Mouse (Mus musculus): ENCODE results near the gene Igdcc4.

Igdcc4 gene

DNA sequence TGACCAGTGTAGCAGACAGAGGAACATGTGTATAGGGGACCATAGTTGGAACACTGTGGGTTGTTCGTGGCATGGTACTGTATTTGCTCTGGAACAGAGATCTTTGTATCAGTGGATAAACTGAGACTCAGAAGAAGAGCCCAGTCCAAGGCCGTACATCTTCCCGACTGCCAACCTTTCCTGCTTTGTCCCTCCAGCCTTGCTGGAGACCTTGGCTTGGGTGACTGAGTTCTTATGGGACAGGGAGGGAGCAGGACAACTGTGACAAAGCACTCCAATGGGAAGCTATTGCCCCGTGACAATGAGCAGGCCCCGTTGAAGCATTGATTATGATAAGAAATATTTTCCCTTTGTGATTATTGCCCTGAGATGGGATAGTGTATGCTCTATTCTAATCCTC, 10.4 kb downstream of the Igdcc4 start:
- 87% methylated on average over 5 of the region's 5 CpGs for WGBS

DNA sequence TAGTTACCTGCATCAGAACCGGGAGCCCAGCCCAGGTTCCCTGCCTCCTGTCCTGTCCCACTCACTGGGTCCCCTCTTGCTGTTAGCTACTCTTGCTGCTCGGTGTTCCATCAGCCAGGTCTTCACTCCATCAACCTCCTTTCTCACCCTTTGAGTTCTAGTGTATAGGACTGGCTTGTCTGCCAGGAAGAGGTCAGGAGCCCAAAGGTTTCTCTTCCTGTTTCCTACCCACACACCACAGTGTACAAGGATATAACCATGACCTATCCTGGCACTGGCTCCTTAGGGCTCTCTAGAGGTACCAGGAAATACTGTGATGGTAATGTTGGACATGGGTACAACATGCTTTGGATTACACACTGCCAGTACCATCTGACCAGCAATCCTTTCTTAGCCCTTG, 12.4 kb downstream of the Igdcc4 start:
- WGBS, result 97% methylated on average over 2 of the region's 2 CpGs

DNA sequence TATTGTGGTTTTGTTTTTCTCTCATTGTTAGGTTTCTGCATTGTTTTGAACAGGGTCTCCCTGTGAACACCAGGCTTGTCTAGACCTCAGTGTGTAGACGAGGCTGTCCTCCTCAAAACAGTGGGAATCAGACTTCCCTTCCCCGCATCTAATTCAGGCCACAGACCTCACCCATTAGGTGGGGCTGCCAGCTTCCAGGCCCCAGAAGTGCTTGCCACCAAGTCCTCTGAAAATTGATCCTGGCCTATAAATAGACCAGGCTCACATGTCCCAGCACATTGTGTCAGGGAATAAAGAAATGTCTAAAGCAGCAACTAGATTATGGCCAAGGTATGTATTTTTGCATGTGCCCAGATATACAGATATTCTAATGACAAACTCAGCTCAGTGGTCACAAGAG, 14.6 kb downstream of the Igdcc4 start:
- WGBS, result 83% methylated on average over 2 of the region's 2 CpGs

DNA sequence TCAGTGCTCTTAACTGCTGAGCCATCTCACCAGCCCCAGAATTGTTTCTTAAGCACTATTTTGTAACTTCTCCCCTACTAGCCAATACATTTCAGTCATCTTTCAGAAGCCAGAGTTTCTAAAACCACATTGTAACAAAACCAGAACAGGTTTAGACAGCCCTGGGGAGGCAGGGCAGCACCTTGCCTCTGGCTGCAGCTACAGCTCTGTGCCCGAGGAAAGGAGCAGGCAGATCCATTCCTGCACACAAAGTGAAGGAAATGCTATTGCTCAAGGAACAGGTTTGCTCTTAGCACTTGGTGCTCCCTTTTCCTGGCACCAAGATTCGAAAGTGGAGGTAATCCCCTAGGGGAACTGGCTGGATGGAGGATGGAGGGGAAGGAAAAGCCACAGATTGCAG, 16.2 kb downstream of the Igdcc4 start:
- WGBS, result 63% methylated on average over 2 of the region's 2 CpGs

- WGBS, result 24% methylated on average over 3 of the region's 3 CpGs
Observed at GRCm38 (mm10) chr9:65120935-65121334, 19.6 kb downstream of the Igdcc4 start.

- WGBS, result 34% methylated on average over 18 of the region's 18 CpGs
Observed at GRCm38 (mm10) chr9:65122545-65122944, 21.3 kb downstream of the Igdcc4 start.

- WGBS, result 39% methylated on average over 48 of the region's 48 CpGs
Observed at GRCm38 (mm10) chr9:65123552-65124168, 22.4 kb downstream of the Igdcc4 start.

- WGBS, result 36% methylated on average over 25 of the region's 25 CpGs
Observed at GRCm38 (mm10) chr9:65128123-65128815, 27.0 kb downstream of the Igdcc4 start.

DNA sequence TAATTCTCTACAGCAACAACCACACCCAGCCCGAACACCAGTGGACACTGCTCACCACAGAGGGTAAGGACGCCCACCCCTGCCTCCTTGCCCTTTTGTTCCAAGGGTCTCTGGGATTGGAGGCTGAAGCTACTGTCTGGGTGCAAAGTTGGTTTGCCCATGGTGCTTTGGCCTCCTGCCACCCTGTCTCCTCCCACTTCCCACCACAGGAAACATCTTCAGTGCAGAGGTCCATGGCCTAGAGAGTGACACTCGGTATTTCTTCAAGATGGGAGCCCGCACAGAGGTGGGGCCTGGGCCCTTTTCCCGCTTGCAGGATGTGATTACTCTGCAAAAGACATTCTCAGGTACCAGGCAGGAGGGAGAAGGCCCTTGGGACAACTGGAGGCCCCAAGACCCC, 30.4 kb downstream of the Igdcc4 start:
- WGBS, result 83% methylated on average over 5 of the region's 5 CpGs

GRCm38 (mm10) chr9:65133739-65134138, 32.5 kb downstream of the Igdcc4 start:
- 9% methylated on average over 10 of the region's 10 CpGs for WGBS

- 85% methylated on average over 4 of the region's 4 CpGs for WGBS
Observed at GRCm38 (mm10) chr9:65135126-65135525, 33.8 kb downstream of the Igdcc4 start.

DNA sequence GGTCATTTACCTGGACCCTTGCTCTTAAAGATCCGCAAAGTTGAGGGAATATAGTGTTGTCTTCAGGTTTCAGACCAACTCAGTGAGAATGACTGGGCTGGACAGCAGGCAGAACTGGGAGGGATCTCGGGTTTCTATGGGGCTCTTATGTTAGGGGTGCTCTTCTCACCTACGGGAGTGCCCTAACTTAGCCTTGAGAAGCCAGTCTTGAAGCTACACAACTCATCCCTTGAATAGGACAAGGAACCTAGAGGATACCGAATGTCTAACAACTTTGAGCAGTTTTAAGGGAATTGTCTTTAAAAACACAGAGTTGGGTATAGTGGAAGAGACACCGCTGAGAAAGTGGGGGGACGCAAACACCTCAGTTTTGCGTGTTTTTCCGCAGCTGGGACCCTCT, 39.2 kb downstream of the Igdcc4 start:
- WGBS, result 7% methylated on average over 8 of the region's 8 CpGs

- WGBS, result under 1% methylated on average over 46 of the region's 48 CpGs
Observed at GRCm38 (mm10) chr9:65140936-65141305, 39.6 kb downstream of the Igdcc4 start, which contains the start of gene Igdcc3. TSS of gene Igdcc3 (plus strand) at chr9:65141189.

- 1% methylated on average over 73 of the region's 73 CpGs for WGBS
Observed at GRCm38 (mm10) chr9:65141306-65141975, 40.2 kb downstream of the Igdcc4 start.

- WGBS, result 2% methylated on average over 17 of the region's 17 CpGs
Observed at GRCm38 (mm10) chr9:65141976-65142318, 40.7 kb downstream of the Igdcc4 start.

DNA sequence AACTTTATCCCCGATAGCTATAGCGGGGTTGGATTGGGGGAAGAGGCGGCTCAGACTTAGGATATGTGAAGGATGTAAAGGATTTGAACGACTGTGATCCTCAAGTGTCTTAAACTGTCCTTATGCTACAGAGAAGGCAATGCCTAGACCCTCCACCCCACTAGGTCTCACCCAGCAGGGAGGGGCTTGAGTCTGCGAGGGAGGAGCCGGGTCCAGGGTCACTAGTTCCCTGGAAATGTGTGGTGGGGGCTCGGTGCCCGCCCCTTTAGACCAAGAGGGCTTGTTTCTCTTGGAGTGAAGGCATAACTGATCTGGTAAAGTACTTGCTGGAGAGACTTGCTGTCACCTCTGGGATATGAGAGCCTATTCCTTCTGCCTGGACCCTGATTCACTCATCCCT, 41.1 kb downstream of the Igdcc4 start:
- WGBS, result 14% methylated on average over 8 of the region's 8 CpGs

GRCm38 (mm10) chr9:65146001-65146400, 44.7 kb downstream of the Igdcc4 start:
- 93% methylated on average over 5 of the region's 5 CpGs for WGBS

DNA sequence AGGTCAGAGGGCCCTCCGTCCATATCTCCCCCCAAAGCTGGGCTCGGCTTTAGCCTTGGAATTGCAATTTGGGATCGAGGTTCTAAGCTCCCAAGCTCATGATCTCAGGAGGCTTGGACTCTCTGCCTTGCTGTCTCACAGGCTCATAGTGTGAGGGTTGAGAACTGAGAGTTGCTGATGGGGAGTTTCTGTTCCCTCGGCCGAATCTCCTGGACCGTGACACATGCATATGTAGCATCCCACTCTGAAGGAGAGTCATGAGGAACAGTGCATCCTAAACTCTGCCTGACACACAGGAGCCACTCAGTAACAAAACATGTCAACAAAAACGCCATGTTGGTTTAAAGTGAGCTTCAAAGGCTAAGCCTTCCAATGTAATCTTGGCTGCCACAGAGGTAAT, 47.2 kb downstream of the Igdcc4 start:
- WGBS, result 89% methylated on average over 7 of the region's 7 CpGs

DNA sequence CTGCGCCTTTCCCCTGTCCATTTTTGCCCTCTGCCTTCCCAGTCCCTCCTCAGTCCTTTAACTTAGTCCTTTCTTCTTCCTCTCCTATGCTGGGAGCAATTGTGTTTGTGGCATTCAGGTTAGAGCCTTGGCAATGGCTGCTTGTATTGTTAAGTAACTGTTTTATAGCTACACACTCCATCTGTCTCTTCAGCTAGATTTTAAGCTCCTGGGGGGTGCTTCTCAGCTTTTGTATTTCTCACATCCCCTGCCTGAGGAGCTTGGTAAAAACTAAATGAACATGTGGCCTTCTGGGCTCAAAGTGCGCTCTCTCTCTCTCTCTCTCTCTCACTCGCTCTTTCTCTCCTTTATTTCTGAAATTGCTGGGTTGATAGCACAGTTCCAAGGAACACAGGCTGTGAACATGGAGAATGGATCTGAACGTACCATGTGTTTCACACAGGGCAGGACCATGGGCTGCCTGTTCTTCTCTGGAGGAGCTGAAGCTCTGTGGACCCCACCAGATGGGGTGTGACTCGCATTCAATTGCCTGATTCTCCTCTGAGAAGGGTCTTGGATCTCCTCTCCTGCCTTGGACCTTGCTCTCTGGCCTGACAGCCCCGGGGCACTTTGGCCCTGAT, 51.5 kb downstream of the Igdcc4 start:
- WGBS, result 78% methylated on average over 6 of the region's 6 CpGs

GRCm38 (mm10) chr9:65153331-65153711, 52.0 kb downstream of the Igdcc4 start:
- 56% methylated on average over 5 of the region's 5 CpGs for WGBS

- WGBS, result 85% methylated on average over 9 of the region's 9 CpGs
Observed at GRCm38 (mm10) chr9:65154692-65155455, 53.6 kb downstream of the Igdcc4 start.

GRCm38 (mm10) chr9:65156604-65157003, 55.3 kb downstream of the Igdcc4 start:
- 26% methylated on average over 8 of the region's 8 CpGs for WGBS
